Mouse (Mus musculus) T-helper 1 cell (primary cell): ENCODE measurements around the gene Lrrc4.

ENCODE experiments used
- in situ Hi-C: fragments of 300-600 bp; cut with MboI, MseI; formaldehyde crosslinking; loops from one replicate; pipeline ENCODE4 v1.15.1; 2025; ENCODE audit warnings: high pct_unique_total_duplicates

Gene Lrrc4

GRCm38 (mm10) chr6:28729649-28730048, 101.9 kb downstream of the Lrrc4 start:
- in situ Hi-C loops = no loop called here

GRCm38 (mm10) chr6:28729236-28729635, 102.3 kb downstream of the Lrrc4 start:
- in situ Hi-C loops = no loop called here

GRCm38 (mm10) chr6:28724776-28725175, 106.8 kb downstream of the Lrrc4 start:
- in situ Hi-C loops = no loop called here

- in situ Hi-C loops = no loop called here
Measured at GRCm38 (mm10) chr6:28723059-28723458, 108.5 kb downstream of the Lrrc4 start.

- in situ Hi-C loops = no loop called here
Measured at GRCm38 (mm10) chr6:28720391-28721171, 111.0 kb downstream of the Lrrc4 start.

- in situ Hi-C loops = no loop called here
Measured at GRCm38 (mm10) chr6:28717845-28718237, 113.7 kb downstream of the Lrrc4 start.

GRCm38 (mm10) chr6:28717203-28717844, 114.2 kb downstream of the Lrrc4 start:
- in situ Hi-C loops = no loop called here

- in situ Hi-C loops = no loop called here
Measured at GRCm38 (mm10) chr6:28710035-28710434, 121.5 kb downstream of the Lrrc4 start.

- in situ Hi-C loops = no loop called here
Measured at GRCm38 (mm10) chr6:28706976-28707592, 124.5 kb downstream of the Lrrc4 start.

GRCm38 (mm10) chr6:28706108-28706975, 125.2 kb downstream of the Lrrc4 start:
- in situ Hi-C loops = no loop called here

- in situ Hi-C loops = no loop called here
Measured at GRCm38 (mm10) chr6:28705384-28706107, 126.0 kb downstream of the Lrrc4 start.

- in situ Hi-C loops = no loop called here
Measured at GRCm38 (mm10) chr6:28704612-28705011, 126.9 kb downstream of the Lrrc4 start.

GRCm38 (mm10) chr6:28697214-28697613, 134.3 kb downstream of the Lrrc4 start:
- in situ Hi-C loops = no loop called here

- in situ Hi-C loops = no loop called here
Measured at GRCm38 (mm10) chr6:28692659-28693058, 138.9 kb downstream of the Lrrc4 start.

- in situ Hi-C loops = no loop called here
Measured at GRCm38 (mm10) chr6:28687776-28688175, 143.8 kb downstream of the Lrrc4 start.

- in situ Hi-C loops = no loop called here
Measured at GRCm38 (mm10) chr6:28685745-28686144, 145.8 kb downstream of the Lrrc4 start.

- in situ Hi-C loops = no loop called here
Measured at GRCm38 (mm10) chr6:28685052-28685451, 146.5 kb downstream of the Lrrc4 start.

GRCm38 (mm10) chr6:28681521-28682457, 149.8 kb downstream of the Lrrc4 start:
- in situ Hi-C loops = no loop called here

GRCm38 (mm10) chr6:28680537-28680936, 151.0 kb downstream of the Lrrc4 start:
- in situ Hi-C loops = no loop called here

- in situ Hi-C loops = no loop called here
Measured at GRCm38 (mm10) chr6:28678896-28679295, 152.7 kb downstream of the Lrrc4 start.
